Mouse (Mus musculus) CH12.LX (cell line): Measurements from ENCODE around the gene Suz12. TPM values are rescaled to one million over a fixed set of nuclear protein-coding genes. Genes with fewer than 3 reads are reported as not detected.

ENCODE experiments used
- DNase-seq: peaks from one replicate; pipeline ENCODE4 v3.0.0-alpha.2; 2013; ENCODE audit errors: extremely low read depth
- H3K27ac ChIP-seq: 2 replicates; pipeline ENCODE4 v1.5.1; 2012; ENCODE audit warnings: low read depth, mild to moderate bottlenecking, control low read depth, moderate library complexity; ENCODE audit not compliant: insufficient read depth
- H3K27me3 ChIP-seq: replicated peaks from 2 replicates; pipeline ENCODE3; 2012; ENCODE audit warnings: inconsistent platforms
- H3K36me3 ChIP-seq, 2 experiments: replicated peaks in 1 of 2; 2 replicates each; pipeline versions ENCODE3 to v1.6.1; 2012; ENCODE audit warnings: inconsistent platforms in 1 of 2, low read length in 1 of 2, mild to moderate bottlenecking in 1 of 2, mixed read lengths in 1 of 2, moderate library complexity in 1 of 2; ENCODE audit not compliant: control insufficient read depth in 1 of 2, insufficient read depth in 1 of 2
- H3K4me1 ChIP-seq, 2 experiments: 2 replicates each; pipeline ENCODE4 v1.6.1; 2012; ENCODE audit warnings: inconsistent platforms in 1 of 2, moderate library complexity in 1 of 2; ENCODE audit not compliant: insufficient read depth in 2 of 2, control insufficient read depth in 1 of 2
- H3K4me2 ChIP-seq: 2 replicates; pipeline ENCODE4 v1.6.1; 2012; ENCODE audit warnings: low read depth, mild to moderate bottlenecking, control low read depth; ENCODE audit not compliant: poor library complexity, insufficient read depth, severe bottlenecking
- H3K4me3 ChIP-seq, 3 experiments: fragments of 150-350 bp in 1 of 3; sonication (generic) in 1 of 3; replicated peaks in 1 of 3; 2 replicates each; pipeline versions ENCODE3 to v1.5.1; 2011 to 2012; ENCODE audit warnings: low read depth in 2 of 3, low read length in 2 of 3, mild to moderate bottlenecking in 2 of 3, moderate library complexity in 2 of 3, control low read depth in 1 of 3, improper control_type of control experiment in 1 of 3, inconsistent platforms in 1 of 3, mixed read lengths in 1 of 3; ENCODE audit not compliant: poor library complexity in 1 of 3
- H3K79me2 ChIP-seq: replicated peaks from 2 replicates; pipeline ENCODE4 v1.6.1; 2012; ENCODE audit warnings: mild to moderate bottlenecking, moderate library complexity; ENCODE audit not compliant: control insufficient read depth, poor library complexity, insufficient read depth, severe bottlenecking; ENCODE audit errors: extremely low read depth
- H3K9ac ChIP-seq: 2 replicates; pipeline ENCODE4 v1.6.1; 2012; ENCODE audit warnings: low read depth, mild to moderate bottlenecking, control low read depth, moderate library complexity; ENCODE audit not compliant: insufficient read depth
- H3K9me3 ChIP-seq: replicated peaks from 2 replicates; pipeline ENCODE3; 2012; ENCODE audit warnings: low read length, inconsistent platforms, mixed read lengths
- BHLHE40 ChIP-seq: IDR thresholded peaks from 2 replicates; pipeline ENCODE4 v1.6.1; 2011; ENCODE audit warnings: mild to moderate bottlenecking, low read depth, low read length, improper control_type of control experiment
- E2F4 ChIP-seq: IDR thresholded peaks from 2 replicates; pipeline ENCODE4 v1.6.1; 2011; ENCODE audit warnings: low read depth, low read length, improper control_type of control experiment; ENCODE audit not compliant: insufficient replicate concordance
- IRF4 ChIP-seq: IDR thresholded peaks from 2 replicates; pipeline ENCODE4 v1.6.1; 2014; ENCODE audit warnings: low read depth, mild to moderate bottlenecking, inconsistent platforms, low read length, improper control_type of control experiment
- JUND ChIP-seq: conservative IDR thresholded peaks from 2 replicates; pipeline ENCODE4 v1.6.1; 2011; ENCODE audit warnings: low read depth, low read length, improper control_type of control experiment
- KAT2A ChIP-seq: IDR thresholded peaks from 2 replicates; pipeline ENCODE4 v1.6.1; 2012; ENCODE audit warnings: low read length, improper control_type of control experiment, inconsistent platforms; ENCODE audit not compliant: insufficient replicate concordance
- MAFK ChIP-seq: IDR thresholded peaks from 2 replicates; pipeline ENCODE4 v1.6.1; 2011; ENCODE audit warnings: low read length, improper control_type of control experiment; ENCODE audit not compliant: insufficient replicate concordance
- MAX ChIP-seq: IDR thresholded peaks from 2 replicates; pipeline ENCODE4 v1.6.1; 2011; ENCODE audit warnings: low read length, improper control_type of control experiment
- MEF2A ChIP-seq: IDR thresholded peaks from 2 replicates; pipeline ENCODE4 v1.6.1; 2014; ENCODE audit warnings: low read depth, mild to moderate bottlenecking, inconsistent platforms, low read length, improper control_type of control experiment, borderline replicate concordance
- MXI1 ChIP-seq: IDR thresholded peaks from 2 replicates; pipeline ENCODE4 v1.6.1; 2011; ENCODE audit warnings: mild to moderate bottlenecking, low read depth, low read length, improper control_type of control experiment
- MYC ChIP-seq: IDR thresholded peaks from 2 replicates; pipeline ENCODE4 v1.6.1; 2011; ENCODE audit warnings: low read depth, mild to moderate bottlenecking, improper control_type of control experiment, low read length
- NRF1 ChIP-seq: IDR thresholded peaks from 2 replicates; pipeline ENCODE4 v1.6.1; 2014; ENCODE audit warnings: low read depth, mild to moderate bottlenecking, inconsistent platforms, low read length, improper control_type of control experiment, moderate library complexity
- RCOR1 ChIP-seq: conservative IDR thresholded peaks from 2 replicates; pipeline ENCODE4 v1.6.1; 2012; ENCODE audit warnings: low read depth, mild to moderate bottlenecking, inconsistent platforms, low read length, improper control_type of control experiment
- SIN3A ChIP-seq: IDR thresholded peaks from 2 replicates; pipeline ENCODE4 v1.6.1; 2012; ENCODE audit warnings: low read length, improper control_type of control experiment, inconsistent platforms
- TBP ChIP-seq: conservative IDR thresholded peaks from 2 replicates; pipeline ENCODE4 v1.6.1; 2011; ENCODE audit warnings: low read depth, low read length, improper control_type of control experiment
- TCF12 ChIP-seq: IDR thresholded peaks from 2 replicates; pipeline ENCODE4 v1.6.1; 2014; ENCODE audit warnings: low read depth, mild to moderate bottlenecking, inconsistent platforms, low read length, improper control_type of control experiment
- UBTF ChIP-seq: IDR thresholded peaks from 2 replicates; pipeline ENCODE4 v1.6.1; 2012; ENCODE audit warnings: low read depth, mild to moderate bottlenecking, inconsistent platforms, low read length, improper control_type of control experiment, moderate library complexity
- USF1 ChIP-seq: IDR thresholded peaks from 2 replicates; pipeline ENCODE4 v1.6.1; 2014; ENCODE audit warnings: low read depth, mild to moderate bottlenecking, inconsistent platforms, low read length, improper control_type of control experiment
- ZC3H11A ChIP-seq: IDR thresholded peaks from 2 replicates; pipeline ENCODE4 v1.6.1; 2012; ENCODE audit warnings: low read depth, mild to moderate bottlenecking, inconsistent platforms, low read length, improper control_type of control experiment
- ZMIZ1 ChIP-seq: IDR thresholded peaks from 2 replicates; pipeline ENCODE4 v1.6.1; 2012; ENCODE audit warnings: low read depth, mild to moderate bottlenecking, inconsistent platforms, low read length, improper control_type of control experiment
- ZNF384 ChIP-seq: IDR thresholded peaks from 2 replicates; pipeline ENCODE4 v1.6.1; 2012; ENCODE audit warnings: low read depth, low read length, improper control_type of control experiment, inconsistent platforms
- dilution Hi-C: fragments of 300-500 bp; cut with MboI; formaldehyde crosslinking; loops from 2 replicates; pipeline ENCODE4 v1.14.3; 2020; ENCODE audit warnings: low sequenced_read_pairs; ENCODE audit not compliant: extremely low pct_unique_long_range_greater_than_20kb, extremely low pct_ligation_motif_present
- in situ Hi-C: fragments of 300-500 bp; cut with MboI; formaldehyde crosslinking; loops from 3 replicates; pipeline ENCODE4 v1.14.3; 2019; ENCODE audit warnings: low sequenced_read_pairs, low pct_ligation_motif_present, low pct_unique_long_range_greater_than_20kb, mixed read lengths
- polyA plus RNA-seq: library from polyadenylated mRNA; unstranded; fragments of >175 nt; gene quantifications from 2 replicates; pipeline ENCODE4 v1.2.1, GENCODE M21; 2012; ENCODE audit warnings: low read depth; ENCODE audit not compliant: insufficient read length
- total RNA-seq, 2 experiments: library from RNA; depleted of rRNA; stranded (reverse); fragments of 300-350 nt in 1 of 2; fragments of >200 nt in 1 of 2; gene quantifications; 2 replicates each; pipeline ENCODE4 v1.2.3; 2012 to 2014

Gene Suz12
- total and polyA plus RNA-seq, 3 experiments: 56.7 to 160 (median 124) TPM

DNA sequence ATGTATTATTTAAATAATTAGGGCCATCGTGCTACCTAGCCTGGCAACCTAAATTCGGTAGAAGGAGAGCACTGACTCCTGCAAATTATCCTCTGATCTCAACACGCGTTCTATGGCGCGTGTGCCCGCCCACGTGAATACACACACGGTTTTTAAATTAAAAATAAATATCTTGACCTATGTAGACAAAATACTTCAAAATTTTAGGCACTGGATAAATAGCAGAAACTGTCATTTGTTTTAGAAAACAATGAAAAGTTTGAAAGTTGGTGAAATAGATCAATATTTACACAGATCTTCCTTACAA lies 30.1 kb upstream of the Suz12 start:
- peaks cover 2% of the 10 kb centered on the region for H3K27me3 ChIP-seq
- peaks cover 0 to 34% of the 10 kb centered on the region in 2 experiments; a peak in 2 of 4 replicates for H3K4me1 ChIP-seq
- in situ Hi-C loops: no loop called here
- peak overlapping the region; percentile 93 for H3K4me2 ChIP-seq
- peaks cover 14 to 26% of the 10 kb centered on the region in 2 experiments for H3K36me3 ChIP-seq
- H3K9ac ChIP-seq: peak overlapping the region; percentile 92
- no peaks in the 10 kb centered on the region for H3K9me3 ChIP-seq
- TF ChIP-seq BHLHE40 (peak; percentile 67; the same call in 1 of the 2 replicates), MEF2A (0 out of 2 replicates have a peak, but pooled peaks have one; percentile 5), MAX (peak; percentile 75), RCOR1 (no peak), NRF1 (0 out of 2 replicates have a peak, but pooled peaks have one; percentile 33), TBP (no peak), JUND (0 out of 2 replicates have a peak, but pooled peaks have one; percentile 3), MYC (peak; percentile 93; the same call in 1 of the 2 replicates), KAT2A (0 out of 2 replicates have a peak, but pooled peaks have one; percentile 8)
- dilution Hi-C loops: no loop called here
- H3K27ac ChIP-seq: no peak overlapping the region
- DNase-seq: no peak
- H3K4me3 ChIP-seq: peak overlapping the region; percentile 69 to 97 (median 84)
- peaks cover 27% of the 10 kb centered on the region for H3K79me2 ChIP-seq

DNA sequence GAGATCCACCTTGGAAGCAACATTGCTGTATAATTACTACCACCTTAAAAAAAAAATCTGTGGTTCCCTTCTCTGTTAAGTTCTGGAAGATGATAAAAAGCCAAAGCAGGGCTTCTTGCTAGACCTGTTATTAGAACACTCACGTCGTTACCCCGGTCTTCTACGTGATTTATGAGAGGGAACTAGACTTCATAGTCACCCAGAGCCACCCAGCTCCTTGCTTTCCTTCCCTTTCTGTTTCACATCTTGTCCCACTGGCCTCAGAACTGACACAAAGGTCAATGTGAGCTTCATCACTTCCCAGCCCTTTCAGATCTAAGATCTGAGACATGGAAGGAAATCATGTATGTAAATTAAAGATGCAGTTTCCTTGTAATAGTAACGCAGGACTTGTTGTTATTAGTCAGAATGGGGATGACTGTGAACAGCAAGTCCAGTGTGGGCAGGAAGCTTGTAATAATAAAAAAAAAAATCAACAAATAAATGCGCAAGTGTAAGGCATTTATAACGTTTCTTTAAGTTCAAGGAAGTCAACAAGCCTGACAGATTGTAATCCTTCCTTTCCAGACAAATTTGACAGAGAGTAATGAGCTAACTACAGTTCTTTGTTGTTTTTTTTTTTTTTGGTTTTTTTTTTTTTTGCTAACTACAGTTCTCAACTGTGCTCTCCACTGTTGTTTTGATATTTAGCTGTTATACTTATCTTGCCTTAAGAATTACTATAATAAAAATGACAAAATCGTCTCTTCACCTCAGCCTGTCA lies 29.5 kb upstream of the Suz12 start:
- dilution Hi-C loops: no loop called here
- H3K36me3 ChIP-seq: peaks cover 10 to 21% of the 10 kb centered on the region in 2 experiments
- peaks cover 2% of the 10 kb centered on the region for H3K27me3 ChIP-seq
- H3K4me3 ChIP-seq: peak overlapping the region in 1 of 3 experiments; percentile 97
- H3K27ac ChIP-seq: no peak overlapping the region
- peaks cover 0 to 38% of the 10 kb centered on the region in 2 experiments; a peak in 2 of 4 replicates for H3K4me1 ChIP-seq
- peak; percentile 35 for DNase-seq
- in situ Hi-C loops: no loop called here
- no peaks in the 10 kb centered on the region for H3K9me3 ChIP-seq
- no peak for TF ChIP-seq SIN3A
- TF ChIP-seq USF1: no peak
- TF ChIP-seq ZMIZ1: no peak
- TF ChIP-seq TBP: 0 out of 2 replicates have a peak, but pooled peaks have one; percentile 19
- TF ChIP-seq ZNF384: peak; percentile 79
- TF ChIP-seq MAFK: no peak
- no peak for TF ChIP-seq E2F4
- no peak for TF ChIP-seq IRF4
- no peak for TF ChIP-seq UBTF
- no peak for TF ChIP-seq MXI1
- no peak for TF ChIP-seq ZC3H11A
- TF ChIP-seq TCF12: no peak
- peak overlapping the region; percentile 92; the same call in 1 of the 2 replicates for H3K9ac ChIP-seq
- peaks cover 27% of the 10 kb centered on the region for H3K79me2 ChIP-seq
- peak overlapping the region; percentile 34; the same call in 1 of the 2 replicates for H3K4me2 ChIP-seq
